Mouse (Mus musculus): ENCODE data around the gene Nhsl1. TPM values are rescaled to one million over a fixed set of nuclear protein-coding genes. Genes with fewer than 3 reads are reported as not detected.
A peak's percentile ranks its signal among the peaks of the same experiment; 100 is the strongest.
"Not testable (repeated sequence)": the region's sequence is repeated elsewhere in the genome, so short reads cannot be mapped to it uniquely, and the experiment has no call there.

Nhsl1 gene
- polyA plus RNA-seq, 1 experiment = 16.7 TPM

DNA sequence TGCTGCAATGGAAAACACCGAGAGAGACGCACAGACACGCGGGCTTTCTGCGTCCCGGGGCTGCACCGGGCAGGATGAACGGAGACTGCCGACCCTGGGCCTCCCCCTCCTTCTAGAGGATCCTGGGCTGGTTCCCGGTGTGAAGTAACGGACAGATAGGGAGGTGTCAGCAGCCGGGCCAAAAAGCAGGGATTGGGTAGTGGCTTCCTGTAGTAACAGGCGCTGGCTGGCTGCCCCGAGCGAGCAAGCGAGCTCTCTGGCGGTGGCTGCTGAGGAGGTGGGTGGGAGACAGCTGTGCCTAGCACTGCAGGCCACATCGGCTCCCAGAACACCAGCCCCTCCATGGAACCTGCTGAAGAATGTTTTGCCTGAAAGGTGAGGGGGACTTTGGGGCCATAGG is 112.2 kb downstream of the Nhsl1 start:
- Histone ChIP-seq H3K4me1 (ENCODE audit: control insufficient read depth, insufficient read depth, low read length) (no peaks in the 10 kb centered on the region), H3K27me3 (ENCODE audit: control insufficient read depth, insufficient read depth, low read length) (no peaks in the 10 kb centered on the region), H3K27ac (ENCODE audit: insufficient read depth, low read length) (no peak overlapping the region), H3K4me3 (replicated peaks; ENCODE audit: insufficient read depth, low read depth, low read length) (peak overlapping the region; percentile 23)
- WGBS = under 1% methylated on average over 18 of the region's 18 CpGs
- TF ChIP-seq CTCF (IDR thresholded peaks at IDR 0.05; ENCODE audit: borderline replicate concordance, insufficient read depth, low read depth, low read length) = no peak
- no peak for TF ChIP-seq POLR2A (IDR thresholded peaks at IDR 0.05; ENCODE audit: borderline replicate concordance, insufficient read depth, low read length)
- peak; percentile 53 to 62 for DNase-seq

DNA sequence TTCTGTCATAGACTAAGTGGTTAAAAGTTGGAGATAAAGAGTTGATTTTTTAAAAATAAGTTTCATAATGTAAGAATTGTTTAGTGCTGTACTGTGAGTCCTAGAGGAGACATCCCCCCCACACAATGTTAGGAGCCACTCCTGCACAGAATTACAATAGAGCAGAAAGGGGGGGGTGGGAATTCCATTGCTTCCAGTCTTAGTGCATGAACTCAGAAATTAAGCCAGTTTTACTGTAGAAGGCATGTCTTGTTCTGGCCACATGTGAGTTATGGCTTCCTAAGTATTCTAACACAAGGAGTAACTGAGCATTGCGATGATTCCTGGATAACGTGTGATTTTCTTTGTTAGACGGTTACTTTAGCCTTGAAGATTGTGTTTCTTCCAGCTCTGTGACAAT is 112.8 kb downstream of the Nhsl1 start:
- Histone ChIP-seq H3K4me3 (replicated peaks; ENCODE audit: insufficient read depth, low read depth, low read length) (no peak overlapping the region), H3K27me3 (ENCODE audit: control insufficient read depth, insufficient read depth, low read length) (no peaks in the 10 kb centered on the region), H3K4me1 (ENCODE audit: control insufficient read depth, insufficient read depth, low read length) (no peaks in the 10 kb centered on the region), H3K27ac (ENCODE audit: insufficient read depth, low read length) (no peak overlapping the region)
- DNase-seq = no peak
- 95% methylated on average over 3 of the region's 3 CpGs for WGBS
- TF ChIP-seq CTCF (IDR thresholded peaks at IDR 0.05; ENCODE audit: borderline replicate concordance, insufficient read depth, low read depth, low read length) (no peak), POLR2A (IDR thresholded peaks at IDR 0.05; ENCODE audit: borderline replicate concordance, insufficient read depth, low read length) (no peak)

DNA sequence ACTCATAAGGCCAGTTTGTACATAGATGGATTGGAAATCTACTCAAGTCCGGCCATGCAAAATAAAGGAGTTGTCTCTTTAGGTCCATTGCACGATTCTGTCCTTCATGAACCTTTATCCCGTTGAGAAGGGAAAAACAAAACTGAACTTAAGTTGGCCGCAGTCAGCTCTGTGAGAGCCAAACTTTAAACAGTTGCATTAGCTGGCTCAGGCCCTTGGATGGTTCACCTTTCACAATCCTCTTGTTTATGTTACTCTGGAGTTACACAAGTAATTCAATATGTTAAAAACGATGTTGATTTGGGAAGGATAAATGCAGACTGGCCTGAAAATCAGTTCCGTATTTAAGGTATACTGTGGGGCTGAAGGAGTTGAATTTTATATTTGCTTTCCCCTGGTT is 116.7 kb downstream of the Nhsl1 start:
- 74% methylated on average over 6 of the region's 6 CpGs for WGBS
- no peak for TF ChIP-seq POLR2A (IDR thresholded peaks at IDR 0.05; ENCODE audit: borderline replicate concordance, insufficient read depth, low read length)
- TF ChIP-seq CTCF (IDR thresholded peaks at IDR 0.05; ENCODE audit: borderline replicate concordance, insufficient read depth, low read depth, low read length) = no peak
- H3K4me3 ChIP-seq (replicated peaks; ENCODE audit: insufficient read depth, low read depth, low read length) = no peak overlapping the region
- no peaks in the 10 kb centered on the region for H3K27me3 ChIP-seq (ENCODE audit: control insufficient read depth, insufficient read depth, low read length)
- H3K27ac ChIP-seq (ENCODE audit: insufficient read depth, low read length) = no peak overlapping the region
- H3K4me1 ChIP-seq (ENCODE audit: control insufficient read depth, insufficient read depth, low read length) = no peaks in the 10 kb centered on the region
- DNase-seq = no peak

DNA sequence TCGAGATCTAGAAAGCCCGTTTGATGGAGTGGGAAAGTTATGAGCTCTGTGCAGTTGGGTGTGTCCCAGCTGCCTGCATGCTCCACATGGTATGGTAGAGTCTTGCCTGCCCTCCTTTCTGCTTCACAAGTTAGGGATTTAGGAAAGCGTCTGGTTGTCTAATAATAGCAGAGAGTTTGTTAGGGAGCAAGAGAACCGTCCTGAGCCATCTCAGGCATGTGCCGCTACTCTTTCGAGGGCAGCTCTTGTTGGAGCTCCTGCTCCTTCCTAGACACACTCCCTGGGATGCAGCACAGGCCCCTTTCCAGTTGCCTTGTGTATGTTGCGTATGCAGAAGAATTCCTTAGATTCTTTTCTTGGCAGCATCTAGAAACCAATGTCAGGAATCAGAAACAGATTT is 117.2 kb downstream of the Nhsl1 start:
- H3K27ac ChIP-seq (ENCODE audit: insufficient read depth, low read length) = no peak overlapping the region

DNA sequence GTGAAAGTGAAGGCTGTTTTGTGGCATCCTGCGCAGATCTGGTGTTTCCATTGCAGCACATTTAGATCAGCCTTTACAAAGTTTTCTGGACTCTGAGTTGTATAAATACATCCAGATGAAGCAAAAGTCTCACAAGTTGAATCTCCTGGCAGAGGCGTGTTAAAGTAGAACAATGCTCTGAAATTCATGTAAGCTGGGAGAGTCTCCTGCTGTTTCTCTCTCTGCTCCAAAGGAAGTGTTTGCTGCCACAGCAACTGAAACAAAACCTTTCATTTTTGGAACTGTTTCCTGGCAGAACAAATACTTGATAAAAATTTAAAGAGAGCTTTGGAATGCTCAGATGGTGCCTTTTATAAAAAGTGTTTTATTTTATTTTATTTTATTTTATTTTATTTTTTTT is 118.8 kb downstream of the Nhsl1 start:
- Histone ChIP-seq H3K4me1 (ENCODE audit: control insufficient read depth, insufficient read depth, low read length) (no peaks in the 10 kb centered on the region), H3K27ac (ENCODE audit: insufficient read depth, low read length) (no peak overlapping the region), H3K4me3 (replicated peaks; ENCODE audit: insufficient read depth, low read depth, low read length) (no peak overlapping the region), H3K27me3 (ENCODE audit: control insufficient read depth, insufficient read depth, low read length) (no peaks in the 10 kb centered on the region)
- TF ChIP-seq CTCF (IDR thresholded peaks at IDR 0.05; ENCODE audit: borderline replicate concordance, insufficient read depth, low read depth, low read length) (no peak), POLR2A (IDR thresholded peaks at IDR 0.05; ENCODE audit: borderline replicate concordance, insufficient read depth, low read length) (no peak)
- 55% methylated on average over 2 of the region's 2 CpGs for WGBS
- no peak for DNase-seq

More for the DNA sequence above, 117.2 kb downstream of the Nhsl1 start:
- H3K4me3 ChIP-seq (replicated peaks; ENCODE audit: insufficient read depth, low read depth, low read length) = no peak overlapping the region
- no peaks in the 10 kb centered on the region for H3K4me1 ChIP-seq (ENCODE audit: control insufficient read depth, insufficient read depth, low read length)
- 68% methylated on average over 7 of the region's 7 CpGs for WGBS
- no peak for DNase-seq
- H3K27me3 ChIP-seq (ENCODE audit: control insufficient read depth, insufficient read depth, low read length) = no peaks in the 10 kb centered on the region
- TF ChIP-seq CTCF (IDR thresholded peaks at IDR 0.05; ENCODE audit: borderline replicate concordance, insufficient read depth, low read depth, low read length) (no peak), POLR2A (IDR thresholded peaks at IDR 0.05; ENCODE audit: borderline replicate concordance, insufficient read depth, low read length) (no peak)

DNA sequence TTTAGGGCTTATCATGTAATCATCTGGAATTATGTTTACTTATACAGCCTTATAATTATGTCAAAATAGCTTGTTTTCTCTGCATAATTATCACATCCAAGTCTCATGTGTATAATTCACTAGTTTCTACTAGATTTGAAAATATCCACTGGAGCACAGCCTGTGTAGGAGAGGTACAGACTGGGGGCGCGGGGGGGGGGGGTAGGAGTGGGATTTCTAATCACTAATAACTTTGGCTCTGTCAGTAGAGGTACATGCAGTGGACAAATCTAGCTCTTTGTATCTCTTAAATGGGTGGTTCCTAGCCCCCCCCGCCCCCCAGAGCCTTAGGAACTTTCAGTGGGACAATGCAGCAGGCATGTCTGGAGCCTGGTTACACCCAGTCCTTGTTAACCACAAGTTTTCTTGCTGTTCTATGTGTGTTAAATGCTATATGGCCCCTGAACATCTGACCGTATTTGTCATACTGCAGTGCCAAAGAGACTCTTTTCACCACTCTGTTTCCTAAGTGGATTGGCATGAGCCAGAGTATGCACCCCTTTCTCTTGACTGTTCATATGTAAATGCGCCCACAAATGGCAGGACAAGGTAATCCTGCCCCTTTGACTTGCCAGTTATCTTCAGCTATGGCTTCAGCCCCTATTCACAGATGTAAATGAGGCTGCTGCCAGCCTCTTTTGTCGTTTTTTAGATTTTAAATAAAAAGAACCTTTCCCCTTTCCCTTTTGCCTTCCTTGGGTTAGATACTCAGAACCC is 127.0 kb downstream of the Nhsl1 start:
- Histone ChIP-seq H3K4me3 (replicated peaks; ENCODE audit: insufficient read depth, low read depth, low read length) (no peak overlapping the region), H3K27me3 (ENCODE audit: control insufficient read depth, insufficient read depth, low read length) (no peaks in the 10 kb centered on the region), H3K4me1 (ENCODE audit: control insufficient read depth, insufficient read depth, low read length) (no peaks in the 10 kb centered on the region), H3K27ac (ENCODE audit: insufficient read depth, low read length) (no peak overlapping the region)
- 58% methylated on average over 6 of the region's 6 CpGs for WGBS
- DNase-seq = no peak
- no peak for TF ChIP-seq POLR2A (IDR thresholded peaks at IDR 0.05; ENCODE audit: borderline replicate concordance, insufficient read depth, low read length)
- no peak for TF ChIP-seq CTCF (IDR thresholded peaks at IDR 0.05; ENCODE audit: borderline replicate concordance, insufficient read depth, low read depth, low read length)

DNA sequence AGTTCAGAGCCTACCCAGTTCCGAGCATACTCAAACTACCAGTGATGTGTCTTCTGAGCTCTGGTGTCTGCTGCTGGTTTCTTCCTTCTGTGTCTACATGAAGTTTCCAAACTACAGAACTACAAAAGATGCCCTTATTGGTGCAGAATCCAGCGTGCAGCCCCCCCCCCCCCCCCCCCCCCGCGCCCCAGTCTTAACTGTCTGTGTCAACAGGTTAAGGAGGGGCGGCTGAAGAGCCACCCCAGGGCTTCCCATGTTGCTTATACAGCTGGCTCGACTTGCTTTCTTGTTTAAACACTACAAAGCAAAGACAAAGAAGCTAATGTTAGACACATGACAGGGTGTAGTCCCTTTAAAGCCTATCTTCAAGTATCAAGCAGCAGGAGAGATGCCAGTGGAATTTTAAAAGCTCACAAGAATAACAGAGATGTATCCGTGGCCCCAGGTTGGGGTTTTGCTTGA is 127.6 kb downstream of the Nhsl1 start:
- DNase-seq = no peak
- 34% methylated on average over 6 of the region's 7 CpGs for WGBS
- Histone ChIP-seq H3K4me3 (replicated peaks; ENCODE audit: insufficient read depth, low read depth, low read length) (no peak overlapping the region), H3K27me3 (ENCODE audit: control insufficient read depth, insufficient read depth, low read length) (no peaks in the 10 kb centered on the region), H3K27ac (ENCODE audit: insufficient read depth, low read length) (no peak overlapping the region), H3K4me1 (ENCODE audit: control insufficient read depth, insufficient read depth, low read length) (no peaks in the 10 kb centered on the region)
- TF ChIP-seq POLR2A (IDR thresholded peaks at IDR 0.05; ENCODE audit: borderline replicate concordance, insufficient read depth, low read length) (no peak), CTCF (IDR thresholded peaks at IDR 0.05; ENCODE audit: borderline replicate concordance, insufficient read depth, low read depth, low read length) (no peak)

DNA sequence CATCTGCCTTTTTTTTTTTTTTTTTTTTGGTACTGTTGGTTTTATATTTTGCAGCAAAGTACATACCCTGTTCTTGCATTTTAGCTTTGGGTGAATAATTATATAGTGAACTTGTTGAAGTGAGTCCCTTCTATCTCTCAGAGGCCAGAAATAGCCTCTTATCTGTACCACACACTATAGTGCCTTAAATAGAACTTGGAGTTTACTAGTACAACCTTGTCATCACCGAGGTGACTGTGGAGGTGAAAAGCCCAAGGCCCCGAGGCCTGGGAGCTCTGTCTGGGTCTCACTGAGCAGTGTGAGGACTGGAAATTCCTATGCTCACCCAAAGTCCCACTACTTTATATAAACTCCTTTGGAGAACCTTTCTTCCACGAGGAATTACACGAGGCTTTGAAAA is 128.5 kb downstream of the Nhsl1 start:
- H3K27me3 ChIP-seq (ENCODE audit: control insufficient read depth, insufficient read depth, low read length) = no peaks in the 10 kb centered on the region
- DNase-seq = no peak
- H3K4me3 ChIP-seq (replicated peaks; ENCODE audit: insufficient read depth, low read depth, low read length) = no peak overlapping the region
- TF ChIP-seq CTCF (IDR thresholded peaks at IDR 0.05; ENCODE audit: borderline replicate concordance, insufficient read depth, low read depth, low read length) = no peak
- 82% methylated on average over 4 of the region's 4 CpGs for WGBS
- no peaks in the 10 kb centered on the region for H3K4me1 ChIP-seq (ENCODE audit: control insufficient read depth, insufficient read depth, low read length)
- no peak overlapping the region for H3K27ac ChIP-seq (ENCODE audit: insufficient read depth, low read length)

DNA sequence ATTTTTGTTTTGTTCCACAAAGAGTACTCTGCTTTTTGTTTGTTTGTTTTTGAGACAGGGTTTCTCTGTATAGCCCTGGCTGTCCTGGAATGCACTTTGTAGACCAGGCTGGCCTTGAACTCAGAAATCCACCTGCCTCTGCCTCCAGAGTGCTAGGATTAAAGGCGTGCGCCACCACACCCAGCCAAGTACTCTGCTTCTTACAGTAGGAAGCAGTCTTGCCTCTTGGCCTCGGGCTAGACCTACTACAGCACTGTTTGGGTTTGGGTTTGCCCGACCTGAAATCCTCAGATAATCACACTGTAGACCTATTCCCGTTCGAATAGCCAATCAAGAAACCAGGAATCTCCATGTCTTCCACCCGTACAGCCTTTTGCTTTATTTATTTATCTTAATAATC is 130.1 kb downstream of the Nhsl1 start:
- not testable (repeated sequence) for DNase-seq; H3K4me1 ChIP-seq (ENCODE audit: control insufficient read depth, insufficient read depth, low read length); H3K27ac ChIP-seq (ENCODE audit: insufficient read depth, low read length); H3K27me3 ChIP-seq (ENCODE audit: control insufficient read depth, insufficient read depth, low read length); H3K4me3 ChIP-seq (replicated peaks; ENCODE audit: insufficient read depth, low read depth, low read length)
- whole genome bisulfite sequencing = 95% methylated on average over 7 of the region's 7 CpGs

Measured in cerebellum, adult 2 months (tissue).